Mouse (Mus musculus): ENCODE data around the gene Ndufs7.

Gene Ndufs7

DNA sequence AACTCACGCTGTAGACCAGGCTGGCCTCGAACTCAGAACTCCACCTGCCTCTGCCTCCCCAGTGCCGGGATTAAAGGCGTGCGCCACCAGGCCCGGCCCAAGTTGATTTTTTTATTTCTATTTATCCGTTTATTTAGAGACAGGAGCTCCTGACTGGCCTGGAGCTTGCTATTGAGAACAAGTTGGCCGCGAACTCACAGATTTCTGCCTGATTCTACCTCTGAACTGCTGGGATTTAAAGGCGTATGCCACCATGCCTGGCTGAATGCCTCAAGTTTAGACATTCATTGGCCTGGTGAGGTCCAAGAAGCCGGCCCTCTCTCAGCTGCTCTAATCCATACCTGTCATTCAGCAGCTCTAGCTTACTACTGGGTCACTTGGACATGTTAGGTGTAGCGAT, 13.2 kb downstream of the Ndufs7 start:
- DNase-seq (ENCODE audit: low spot score), result no peak

DNA sequence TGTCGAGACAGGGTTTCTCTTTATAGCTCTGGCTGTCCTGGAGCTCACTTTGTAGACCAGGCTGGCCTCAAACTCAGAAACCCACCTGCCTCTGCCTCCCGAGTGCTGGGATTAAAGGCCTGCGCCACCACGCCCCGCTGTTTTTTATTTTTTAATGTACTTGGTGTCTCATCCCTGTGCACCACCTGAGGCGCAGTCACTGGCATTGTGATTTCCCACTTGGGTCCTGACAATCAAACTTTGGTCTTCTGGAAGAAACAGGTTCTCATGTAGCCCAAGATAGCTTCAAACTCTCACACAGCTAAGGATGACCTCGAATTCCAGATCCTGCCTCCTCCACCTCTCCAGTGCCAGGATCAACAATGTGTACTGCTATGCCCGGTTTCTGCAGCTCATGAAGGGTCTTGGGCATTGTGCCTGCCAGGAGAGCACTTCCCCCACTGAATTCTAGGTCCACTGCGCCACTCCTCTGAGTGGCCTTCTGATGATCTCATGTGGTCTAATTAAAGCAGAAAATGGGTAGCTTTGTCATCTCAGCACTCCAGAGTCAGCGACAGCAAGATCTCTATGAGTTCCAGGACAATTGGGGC, 13.9 kb downstream of the Ndufs7 start:
- no peak for DNase-seq (ENCODE audit: low spot score)

- peak; percentile 99 for DNase-seq (ENCODE audit: low spot score)
These were observed 15.6 kb downstream of the Ndufs7 start for GRCm38 (mm10) chr10:80264341-80265148.

- DNase-seq (ENCODE audit: low spot score), result no peak
These were observed 16.2 kb downstream of the Ndufs7 start for GRCm38 (mm10) chr10:80265149-80265486.

- DNase-seq (ENCODE audit: low spot score), result no peak
These were observed 21.2 kb downstream of the Ndufs7 start for GRCm38 (mm10) chr10:80270099-80270498.

DNA sequence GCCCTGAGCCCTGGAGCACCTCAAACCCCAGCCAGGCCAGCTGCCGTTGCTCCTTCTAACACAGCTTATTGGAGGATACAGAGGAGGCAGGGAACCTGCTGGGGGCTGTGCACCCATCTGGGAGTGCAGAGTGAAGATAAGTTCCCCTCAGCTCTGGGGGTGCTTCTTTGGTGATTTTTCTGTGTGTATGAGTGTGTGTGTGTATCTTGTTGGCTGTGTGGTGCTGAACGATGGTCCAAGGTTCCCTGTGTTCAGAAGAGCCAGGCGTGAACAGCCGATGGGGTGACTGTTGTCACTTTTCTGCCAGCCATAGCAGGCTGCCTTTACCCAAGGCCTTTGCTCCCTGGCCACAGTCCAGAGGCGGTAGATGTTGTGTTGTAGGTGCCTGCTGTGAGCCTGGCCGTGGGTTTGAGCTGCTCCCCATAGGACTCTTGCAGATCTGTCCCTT, 21.8 kb downstream of the Ndufs7 start:
- DNase-seq (ENCODE audit: low spot score), result no peak

DNA sequence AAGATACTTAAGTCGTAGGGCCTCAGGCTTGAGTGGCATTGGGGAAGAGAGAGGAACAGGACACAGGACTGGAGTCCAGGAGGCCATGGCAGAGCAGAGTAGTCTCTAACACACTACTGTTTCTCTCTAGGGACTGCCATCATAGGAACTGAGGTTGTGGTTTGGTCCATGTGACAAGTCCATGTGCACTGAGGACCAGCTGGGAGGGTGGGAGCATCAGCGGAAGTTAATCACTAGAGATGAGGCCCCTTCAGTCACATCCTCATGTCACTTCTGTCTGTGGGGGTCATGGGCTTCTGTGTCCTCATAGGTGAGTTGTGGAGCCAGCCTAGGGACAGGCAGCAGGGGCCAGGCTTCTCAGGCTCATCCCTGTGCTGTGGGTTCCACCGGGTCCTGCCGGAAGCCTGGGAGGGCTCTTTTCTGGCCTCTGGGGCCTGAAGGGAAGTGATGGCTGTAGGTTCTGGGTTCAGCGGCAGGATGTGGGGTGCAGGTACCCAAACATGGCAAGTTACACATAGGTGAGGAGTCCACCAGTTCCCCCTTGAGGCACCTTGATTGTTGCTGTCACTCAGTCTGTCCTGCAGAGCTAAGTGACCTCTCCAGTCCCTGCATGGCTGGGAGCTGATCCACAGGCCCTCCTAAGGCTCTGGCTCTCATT, 22.4 kb downstream of the Ndufs7 start:
- DNase-seq (ENCODE audit: low spot score), result no peak

DNA sequence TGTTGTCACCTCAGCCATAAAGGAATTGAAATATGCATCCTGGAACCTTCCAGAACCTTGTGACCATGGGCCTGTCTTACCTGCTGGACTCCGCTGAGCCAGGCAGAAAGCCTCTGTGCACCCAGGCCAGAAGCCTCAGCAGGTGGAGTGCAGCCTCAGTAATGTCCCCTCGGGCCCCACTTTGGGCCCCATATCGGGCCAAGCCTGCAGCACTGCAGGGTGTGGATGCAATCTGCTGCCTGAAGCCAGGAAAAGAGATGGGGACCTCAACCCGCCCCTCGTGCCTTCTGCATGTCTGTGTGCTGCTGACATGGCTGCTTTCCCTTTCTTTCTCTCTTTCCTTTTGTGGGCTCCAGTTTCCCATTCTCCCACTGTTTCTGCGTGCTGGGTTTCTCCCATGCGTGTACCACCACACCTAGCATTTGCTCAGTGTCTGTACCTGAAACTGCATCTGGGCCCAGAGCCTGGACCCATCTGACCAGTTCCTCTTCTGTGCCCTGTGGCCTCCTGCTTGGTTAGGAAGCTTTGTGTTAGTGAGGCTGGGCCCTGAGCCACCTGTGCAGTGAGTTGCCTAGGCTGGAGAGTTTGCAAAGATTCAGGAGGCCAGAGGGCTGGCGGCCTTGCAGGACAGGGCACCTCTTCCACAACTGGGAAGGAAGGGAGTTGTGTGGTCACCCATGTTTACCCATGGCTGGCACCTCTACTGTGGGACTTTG, 23.1 kb downstream of the Ndufs7 start:
- DNase-seq (ENCODE audit: low spot score), result no peak

DNA sequence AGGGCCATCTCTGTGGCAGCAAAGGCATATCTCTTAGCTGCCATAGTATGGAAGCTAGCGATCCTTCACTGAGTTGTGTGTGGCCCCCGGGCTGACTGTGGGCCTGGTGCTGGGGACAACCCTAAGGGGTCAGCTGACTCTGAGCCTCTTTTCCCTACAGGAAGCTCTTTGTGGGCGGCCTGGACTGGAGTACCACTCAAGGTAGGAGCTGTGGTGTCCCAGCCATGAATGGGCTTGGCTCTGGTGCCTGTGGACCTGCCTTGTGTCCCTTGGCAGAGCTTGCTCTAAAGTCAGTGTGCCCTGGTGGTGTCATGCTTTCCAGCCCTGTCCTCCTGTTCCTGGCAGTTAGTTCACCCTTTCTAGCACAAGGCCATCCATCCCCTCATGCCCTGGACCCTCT, 24.9 kb downstream of the Ndufs7 start:
- no peak for DNase-seq (ENCODE audit: low spot score)

- DNase-seq (ENCODE audit: low spot score), result no peak
These were observed 27.3 kb downstream of the Ndufs7 start for GRCm38 (mm10) chr10:80276238-80276637.

- DNase-seq (ENCODE audit: low spot score), result no peak
These were observed 29.5 kb downstream of the Ndufs7 start for GRCm38 (mm10) chr10:80278390-80278789.

- DNase-seq (ENCODE audit: low spot score), result no peak
These were observed 30.4 kb downstream of the Ndufs7 start for GRCm38 (mm10) chr10:80279273-80279672.

DNA sequence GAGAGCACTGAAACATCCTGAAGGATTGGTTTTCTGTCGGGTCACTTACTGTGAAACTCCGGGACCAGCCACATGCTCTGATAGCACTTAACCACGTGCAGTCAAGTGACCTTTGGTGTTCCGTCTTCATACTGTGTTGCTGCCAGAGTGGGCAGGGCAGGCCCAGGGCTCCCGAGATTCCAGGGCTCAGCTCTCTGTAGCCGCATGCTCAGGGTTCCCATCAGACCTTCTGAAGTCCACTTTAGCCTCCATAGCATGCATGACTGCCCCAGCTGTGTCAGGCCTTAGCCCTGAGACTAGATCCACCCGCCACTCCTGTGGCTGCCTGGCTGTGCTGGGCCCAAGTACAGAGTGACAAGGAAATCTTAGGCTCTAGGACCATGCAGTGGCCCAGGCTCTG, 32.4 kb downstream of the Ndufs7 start:
- DNase-seq (ENCODE audit: low spot score), result no peak

GRCm38 (mm10) chr10:80281921-80282371, 33.0 kb downstream of the Ndufs7 start:
- no peak for DNase-seq (ENCODE audit: low spot score)

DNA sequence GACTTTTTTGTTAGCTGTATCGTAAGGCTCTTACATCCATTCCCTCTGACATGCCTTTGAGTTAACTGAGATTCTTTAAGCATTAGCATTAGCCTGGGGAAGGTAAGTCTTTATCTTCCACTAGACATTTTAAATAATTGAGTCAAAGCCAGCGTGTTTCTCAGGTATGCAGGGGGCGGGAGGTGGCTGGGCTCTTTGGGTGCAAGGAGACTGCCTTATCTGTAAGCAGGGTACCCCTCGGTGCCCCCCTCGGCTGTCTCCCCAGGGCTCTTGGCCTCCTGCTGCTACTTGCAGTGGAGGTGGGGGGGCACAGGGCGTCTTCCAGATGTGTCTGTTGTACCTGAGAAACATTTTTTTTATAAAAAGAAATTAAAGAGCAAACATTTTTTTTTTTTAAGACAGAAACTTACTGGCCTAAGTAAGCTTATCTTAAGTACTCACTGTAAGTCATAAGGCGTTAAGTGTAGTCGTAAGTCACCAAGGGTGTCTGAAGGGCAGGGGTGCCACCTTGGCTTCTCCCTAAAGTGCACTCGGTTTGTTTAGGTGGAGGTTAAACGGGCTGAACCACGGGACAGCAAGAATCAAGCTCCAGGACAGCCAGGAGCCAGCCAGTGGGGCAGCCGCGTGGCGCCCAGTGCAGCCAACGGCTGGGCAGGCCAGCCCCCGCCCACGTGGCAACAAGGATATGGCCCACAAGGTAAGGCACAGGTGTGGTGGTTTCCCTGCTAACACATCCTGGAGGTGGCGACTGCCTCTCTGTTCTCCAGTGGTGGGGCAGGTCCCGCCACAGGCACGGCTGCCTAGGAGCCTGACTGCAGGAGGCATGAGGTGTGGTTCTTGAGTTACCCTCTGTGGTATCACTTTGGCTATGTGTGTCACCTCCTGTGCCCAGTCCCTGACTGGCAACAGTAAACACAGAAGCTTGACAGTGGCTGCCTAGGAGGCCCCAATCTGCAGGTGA, 33.8 kb downstream of the Ndufs7 start:
- DNase-seq (ENCODE audit: low spot score), result no peak

- DNase-seq (ENCODE audit: low spot score), result no peak
These were observed 36.5 kb downstream of the Ndufs7 start for GRCm38 (mm10) chr10:80285222-80286070.

DNA sequence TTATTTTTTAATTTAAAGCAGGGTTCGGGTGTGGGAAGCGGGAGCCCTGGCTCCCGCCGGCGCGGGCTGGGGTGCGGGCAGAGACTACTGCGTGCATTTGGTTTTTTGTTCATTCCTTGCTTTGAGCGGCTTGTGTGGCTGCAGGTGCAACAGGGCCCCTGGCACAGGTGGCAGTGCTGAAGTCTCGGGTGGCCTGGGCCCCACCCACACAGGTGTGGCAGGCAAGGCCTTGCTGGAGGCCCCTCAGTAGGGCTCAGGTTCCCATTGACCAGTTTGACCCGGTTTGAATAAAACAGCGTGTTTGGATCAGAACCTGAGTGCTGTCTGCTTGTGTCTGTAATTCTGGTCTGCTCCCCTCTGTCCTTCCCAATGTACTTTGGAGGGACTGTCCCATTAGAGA, 39.2 kb downstream of the Ndufs7 start:
- no peak for DNase-seq (ENCODE audit: low spot score)

- DNase-seq (ENCODE audit: low spot score), result no peak
These were observed 39.7 kb downstream of the Ndufs7 start for GRCm38 (mm10) chr10:80288657-80289056.

- peak; percentile 90 for DNase-seq (ENCODE audit: low spot score)
These were observed 43.6 kb downstream of the Ndufs7 start, which contains the start of gene Rps15 for GRCm38 (mm10) chr10:80292251-80293146. TSS of gene Rps15 (plus strand) at chr10:80292453.
